Mouse (Mus musculus): ENCODE data around the gene Gm4513. TPM values are rescaled to one million over a fixed set of nuclear protein-coding genes. Genes with fewer than 3 reads are reported as not detected.
"Not testable (repeated sequence)": the region's sequence is repeated elsewhere in the genome, so short reads cannot be mapped to it uniquely, and the experiment has no call there.

Gm4513 gene
- polyA plus RNA-seq (2014; fragmentation: Nextera tagmentation; extraction: Ambion mirVana) = not detected in 2 replicates

DNA sequence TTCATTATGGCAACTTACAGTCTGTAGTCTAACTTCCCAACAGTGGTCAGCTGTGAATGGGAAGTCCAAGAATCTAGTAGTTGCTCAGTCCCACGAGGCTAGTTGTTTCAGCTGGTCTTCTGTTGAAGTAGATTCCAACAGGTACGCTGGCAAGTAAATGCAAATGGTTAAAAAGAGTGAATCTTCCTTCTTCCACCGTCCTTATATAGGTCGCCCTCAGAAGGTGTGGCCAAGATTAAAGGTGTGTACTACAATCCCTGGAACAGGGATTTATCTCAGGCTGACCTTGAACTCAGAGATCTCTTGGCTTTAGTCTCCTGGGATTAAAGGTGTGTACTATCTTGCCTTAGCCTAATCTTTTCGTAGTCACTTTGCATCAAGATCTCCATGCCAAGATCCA, at the start of gene Gm4513:
Gene Gm4513, minus strand, starts transcription at position 101 of the 400 bp plus-strand sequence.
- H3K9me3 ChIP-seq (replicated peaks; ENCODE audit: control insufficient read depth, low read length); ATAC-seq (replicated peaks; ENCODE audit: insufficient number of reproducible peaks, low FRiP score, low TSS enrichment); H3K27me3 ChIP-seq (ENCODE audit: control insufficient read depth, insufficient read depth, low read length); H3K4me3 ChIP-seq (ENCODE audit: low read depth, low read length); H3K27ac ChIP-seq (ENCODE audit: low read depth, low read length); H3K9ac ChIP-seq (ENCODE audit: low read depth, low read length); H3K36me3 ChIP-seq (ENCODE audit: control insufficient read depth, insufficient read depth, low read length); H3K4me2 ChIP-seq; H3K4me1 ChIP-seq (ENCODE audit: control insufficient read depth, insufficient read depth, low read length): not testable (repeated sequence)
- 64% methylated on average over 3 of the region's 5 CpGs for WGBS (ENCODE audit: insufficient replicate concordance)

DNA sequence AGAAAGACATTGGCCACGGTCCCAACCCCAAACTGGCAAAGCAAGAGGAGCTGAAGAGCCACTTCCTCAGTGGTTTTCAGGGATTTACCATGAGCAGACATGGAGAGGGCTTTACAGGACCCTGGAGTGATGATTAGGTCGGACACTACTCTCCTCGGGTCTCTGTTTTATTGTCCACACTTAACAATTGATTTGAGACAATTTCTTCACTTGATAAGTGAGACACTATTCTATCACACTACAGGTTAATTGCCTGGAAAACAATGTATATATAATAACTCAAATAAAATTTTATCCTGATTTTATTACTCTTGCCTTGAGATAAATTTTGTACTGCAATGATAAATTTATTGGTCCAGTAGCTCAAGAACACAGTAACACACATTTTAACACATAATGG, 22.7 kb downstream of the Gm4513 start, which contains the start of gene Gm4141:
Gene Gm4141, minus strand, starts transcription at position 101 of the 400 bp plus-strand sequence.
- ATAC-seq (replicated peaks; ENCODE audit: insufficient number of reproducible peaks, low FRiP score, low TSS enrichment); H3K9me3 ChIP-seq (replicated peaks; ENCODE audit: control insufficient read depth, low read length); H3K4me3 ChIP-seq (ENCODE audit: low read depth, low read length); H3K27ac ChIP-seq (ENCODE audit: low read depth, low read length); H3K4me2 ChIP-seq; H3K36me3 ChIP-seq (ENCODE audit: control insufficient read depth, insufficient read depth, low read length); H3K27me3 ChIP-seq (ENCODE audit: control insufficient read depth, insufficient read depth, low read length); H3K9ac ChIP-seq (ENCODE audit: low read depth, low read length); H3K4me1 ChIP-seq (ENCODE audit: control insufficient read depth, insufficient read depth, low read length): not testable (repeated sequence)
- no CpG with 5 or more reads among the region's 3 CpGs for whole genome bisulfite sequencing (ENCODE audit: insufficient replicate concordance)

DNA sequence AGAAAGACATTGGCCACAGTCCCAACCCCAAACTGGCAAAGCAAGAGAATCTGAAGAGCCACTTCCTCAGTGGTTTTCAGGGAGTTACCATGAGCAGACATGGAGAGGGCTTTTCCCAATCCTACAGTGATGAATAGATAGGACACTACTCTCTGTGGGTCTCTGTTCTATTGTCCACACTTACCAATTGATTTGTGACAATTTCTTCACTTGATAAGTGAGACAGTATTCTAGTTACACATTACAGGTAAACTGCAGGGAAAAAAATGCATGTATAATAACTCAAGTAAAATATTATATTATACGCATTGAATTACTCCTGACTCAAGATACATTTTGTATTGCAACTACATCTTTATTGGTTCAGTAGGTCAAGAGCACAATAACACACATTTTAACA, 53.2 kb downstream of the Gm4513 start, which contains the start of gene Gm5726:
Gene Gm5726, minus strand, starts transcription at position 101 of the 400 bp plus-strand sequence.
- not testable (repeated sequence) for H3K27me3 ChIP-seq (ENCODE audit: control insufficient read depth, insufficient read depth, low read length); H3K9ac ChIP-seq (ENCODE audit: low read depth, low read length); ATAC-seq (replicated peaks; ENCODE audit: insufficient number of reproducible peaks, low FRiP score, low TSS enrichment); H3K9me3 ChIP-seq (replicated peaks; ENCODE audit: control insufficient read depth, low read length); H3K27ac ChIP-seq (ENCODE audit: low read depth, low read length); H3K4me1 ChIP-seq (ENCODE audit: control insufficient read depth, insufficient read depth, low read length); H3K4me3 ChIP-seq (ENCODE audit: low read depth, low read length); H3K4me2 ChIP-seq; H3K36me3 ChIP-seq (ENCODE audit: control insufficient read depth, insufficient read depth, low read length)
- no CpG with 5 or more reads among the region's 1 CpGs for WGBS (ENCODE audit: insufficient replicate concordance)

Other genes with a start within 250 kb of the Gm4513 start
- gene Gm5728, start 223.6 kb downstream of the Gm4513 start, polyA plus RNA-seq (2014; fragmentation: Nextera tagmentation; extraction: Ambion mirVana) = not detected in 2 replicates
- gene Vmn1r100, start 181.1 kb downstream of the Gm4513 start, polyA plus RNA-seq (2014; fragmentation: Nextera tagmentation; extraction: Ambion mirVana) = not detected in 2 replicates
- gene Vmn1r101, start 156.4 kb downstream of the Gm4513 start, polyA plus RNA-seq (2014; fragmentation: Nextera tagmentation; extraction: Ambion mirVana) = not detected in 2 replicates
- not detected in 2 replicates for gene Gm10670, start 124.1 kb downstream of the Gm4513 start, polyA plus RNA-seq (2014; fragmentation: Nextera tagmentation; extraction: Ambion mirVana)
- not detected in 2 replicates for gene Vmn1r103, start 88.5 kb downstream of the Gm4513 start, polyA plus RNA-seq (2014; fragmentation: Nextera tagmentation; extraction: Ambion mirVana)
- not detected in 2 replicates for gene Vmn1r104, start 65.2 kb downstream of the Gm4513 start, polyA plus RNA-seq (2014; fragmentation: Nextera tagmentation; extraction: Ambion mirVana)
- gene Gm5726, start 53.3 kb downstream of the Gm4513 start, polyA plus RNA-seq (2014; fragmentation: Nextera tagmentation; extraction: Ambion mirVana) = not detected in 2 replicates
- gene Gm4141, start 22.8 kb downstream of the Gm4513 start, polyA plus RNA-seq (2014; fragmentation: Nextera tagmentation; extraction: Ambion mirVana) = not detected in 2 replicates
- gene Vmn1r107, start 69.9 kb upstream of the Gm4513 start, polyA plus RNA-seq (2014; fragmentation: Nextera tagmentation; extraction: Ambion mirVana) = not detected in 2 replicates
- gene Vmn1r111, start 104.2 kb upstream of the Gm4513 start, polyA plus RNA-seq (2014; fragmentation: Nextera tagmentation; extraction: Ambion mirVana) = not detected in 2 replicates
- not detected in 2 replicates for gene Gm10668, start 131.6 kb upstream of the Gm4513 start, polyA plus RNA-seq (2014; fragmentation: Nextera tagmentation; extraction: Ambion mirVana)
- gene Vmn1r112, start 172.2 kb upstream of the Gm4513 start, polyA plus RNA-seq (2014; fragmentation: Nextera tagmentation; extraction: Ambion mirVana) = not detected in 2 replicates
- gene Vmn1r113, start 188.3 kb upstream of the Gm4513 start, polyA plus RNA-seq (2014; fragmentation: Nextera tagmentation; extraction: Ambion mirVana) = not detected in 2 replicates
- not detected in 2 replicates for gene Vmn1r114, start 213.2 kb upstream of the Gm4513 start, polyA plus RNA-seq (2014; fragmentation: Nextera tagmentation; extraction: Ambion mirVana)
- not detected in 2 replicates for gene Vmn1r115, start 246.0 kb upstream of the Gm4513 start, polyA plus RNA-seq (2014; fragmentation: Nextera tagmentation; extraction: Ambion mirVana)